Mouse (Mus musculus) left cerebral cortex, adult 18-20 months (tissue): Measurements from ENCODE around the gene Fbxo8. TPM values are rescaled to one million over a fixed set of nuclear protein-coding genes. Genes with fewer than 3 reads are reported as not detected.

Source experiments
- DNase-seq, 2 experiments: peaks; one replicate each; pipeline ENCODE4 v3.0.0; 2021 to 2022; ENCODE audit warnings: low spot score in 2 of 2, mixed read lengths in 1 of 2
- microRNA-seq, 2 experiments: library from miRNA; unstranded; fragments of <30 nt; microRNA quantifications; one replicate each; pipeline ENCODE4 v1.2.0; 2021
- total RNA-seq, 2 experiments: library from RNA; stranded (reverse); gene quantifications; 2 replicates each; pipeline ENCODE4 v1.2.3; 2021

Gene Fbxo8
- total RNA-seq, 2 experiments from 2014 or later: 27.6 to 29.4 TPM

DNA sequence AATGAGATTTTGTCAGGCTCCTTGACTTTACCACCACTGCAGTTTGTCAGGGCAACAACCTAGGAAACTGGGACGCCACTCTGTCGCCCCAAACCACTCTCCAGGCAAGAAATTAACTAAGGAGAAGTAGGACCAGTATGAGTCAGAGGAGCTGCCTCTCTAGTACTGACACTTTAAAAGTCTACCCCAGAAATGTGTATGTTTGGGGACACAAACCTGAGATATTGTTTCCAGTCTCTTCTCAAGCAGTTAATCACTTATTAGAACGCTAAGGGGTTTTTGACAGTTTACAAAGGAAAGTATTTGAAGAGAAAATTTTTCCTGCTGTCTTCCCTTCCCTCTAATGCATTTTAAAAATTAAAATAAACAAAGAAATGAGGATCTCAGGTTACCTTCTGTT, 55.6 kb downstream of the Fbxo8 start:
- DNase-seq: no peak

DNA sequence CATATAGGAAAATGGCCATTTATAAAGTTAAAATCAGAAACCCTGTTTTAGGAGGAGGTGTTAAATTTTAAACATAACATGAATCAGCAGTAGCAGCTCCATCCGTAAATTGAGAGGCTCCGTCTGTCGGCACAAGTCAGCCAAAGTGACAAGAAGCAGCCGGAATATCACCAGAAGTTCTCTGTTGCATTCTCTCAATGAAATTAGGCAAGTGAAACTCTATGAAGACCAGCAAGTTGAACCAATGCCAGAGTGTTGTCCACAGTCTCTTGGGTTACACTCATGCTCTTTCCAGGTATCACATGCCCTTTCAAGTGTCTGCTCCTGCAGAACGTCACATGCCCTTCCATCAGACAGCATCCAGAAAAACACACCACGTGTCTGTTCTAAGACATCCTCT, 60.8 kb downstream of the Fbxo8 start:
- DNase-seq: no peak

DNA sequence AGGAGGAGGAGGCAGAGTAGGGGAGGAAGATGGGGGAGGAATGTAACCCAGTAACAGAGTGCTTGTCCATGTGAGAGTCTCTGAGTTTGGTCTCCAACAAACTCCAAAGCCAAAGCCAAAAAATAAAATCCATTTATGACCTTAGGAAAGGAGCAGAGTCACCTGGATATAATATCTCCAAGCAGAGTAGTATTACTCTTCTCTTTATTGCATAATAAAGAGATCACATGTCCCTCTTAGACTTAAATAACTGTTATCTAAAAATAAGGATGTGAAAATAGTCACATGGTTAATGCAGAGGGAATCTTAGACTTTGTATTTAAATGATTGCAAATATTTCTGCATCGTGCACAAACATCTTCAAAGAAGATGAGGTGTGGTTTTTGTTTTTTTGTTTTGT, 63.3 kb downstream of the Fbxo8 start:
- no peak for DNase-seq

DNA sequence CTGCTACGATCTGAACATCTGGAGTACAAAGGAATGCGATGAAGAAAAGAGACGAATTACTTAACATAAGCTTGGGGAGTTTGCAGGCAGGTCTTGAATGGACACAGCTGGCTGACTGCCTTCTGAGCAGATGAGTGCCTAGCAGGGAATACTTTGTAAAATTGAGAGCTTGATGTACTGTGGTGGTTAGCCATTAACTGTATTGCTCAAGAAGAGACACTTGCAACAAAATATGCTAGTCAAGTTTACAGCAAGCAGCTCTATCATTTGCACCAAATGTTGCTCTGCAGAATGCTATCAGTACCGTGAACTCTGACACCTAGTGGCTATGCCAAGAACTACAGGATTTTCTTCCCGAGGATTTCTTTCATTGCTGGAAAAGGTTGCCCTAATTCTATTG, 64.1 kb downstream of the Fbxo8 start:
- DNase-seq: peak; percentile 47 to 73

DNA sequence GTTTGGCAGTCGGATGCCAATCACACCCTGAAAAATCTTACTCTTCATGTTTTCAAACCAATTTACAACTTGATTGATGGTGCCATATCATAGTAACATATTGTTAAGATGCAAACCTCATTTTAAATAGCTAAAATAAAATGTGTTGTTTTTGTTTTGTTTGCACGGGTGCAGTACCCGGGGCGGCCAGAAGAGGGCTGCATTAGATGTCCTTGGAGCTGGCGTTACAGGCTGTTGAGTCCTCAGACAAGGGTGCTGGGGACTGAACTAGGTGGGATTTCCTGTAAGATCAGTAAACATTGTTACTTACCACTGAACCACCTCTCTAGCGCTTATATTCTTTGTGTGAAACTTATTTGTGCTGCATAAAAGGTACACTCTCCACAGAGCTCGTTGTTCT, 65.4 kb downstream of the Fbxo8 start:
- no peak for DNase-seq

DNA sequence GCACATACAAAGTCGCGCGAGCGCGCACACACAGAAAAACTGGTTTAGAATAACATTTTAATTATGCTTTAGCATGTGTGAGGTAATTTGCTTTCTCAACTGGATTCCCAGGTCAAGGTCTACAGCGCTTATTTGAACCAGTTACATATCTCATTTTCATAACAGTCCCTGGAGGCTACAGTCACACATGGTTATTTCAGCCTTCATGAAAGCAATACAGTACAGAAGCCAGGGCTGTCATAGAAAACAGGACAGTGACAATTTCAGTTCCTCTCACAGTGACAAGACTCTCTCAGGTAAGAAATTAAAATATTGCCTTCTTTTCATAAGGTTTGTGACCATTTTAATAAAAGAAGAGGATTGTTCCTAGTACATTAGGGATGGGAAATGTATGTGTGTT, 66.4 kb downstream of the Fbxo8 start:
- no peak for DNase-seq

DNA sequence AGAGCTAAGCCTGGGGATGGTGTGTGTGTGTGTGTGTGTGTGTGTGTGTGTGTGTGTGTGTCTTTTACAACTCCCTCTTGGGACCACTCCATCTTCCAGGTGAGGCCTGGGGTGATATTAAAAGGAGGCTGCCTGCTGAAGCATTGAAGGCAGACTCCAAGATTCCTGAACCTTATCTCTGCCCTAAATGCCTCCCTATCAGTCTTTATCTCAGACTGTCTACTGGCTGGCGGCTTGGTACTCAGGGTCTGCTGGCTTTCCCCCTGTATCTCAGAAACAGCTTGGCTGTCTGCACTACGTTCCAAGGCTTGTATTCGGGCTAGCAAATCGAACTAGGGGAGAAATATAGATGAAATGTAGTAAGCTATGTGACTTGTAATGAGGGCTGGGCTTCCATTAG, 68.2 kb downstream of the Fbxo8 start:
- no peak for DNase-seq

DNA sequence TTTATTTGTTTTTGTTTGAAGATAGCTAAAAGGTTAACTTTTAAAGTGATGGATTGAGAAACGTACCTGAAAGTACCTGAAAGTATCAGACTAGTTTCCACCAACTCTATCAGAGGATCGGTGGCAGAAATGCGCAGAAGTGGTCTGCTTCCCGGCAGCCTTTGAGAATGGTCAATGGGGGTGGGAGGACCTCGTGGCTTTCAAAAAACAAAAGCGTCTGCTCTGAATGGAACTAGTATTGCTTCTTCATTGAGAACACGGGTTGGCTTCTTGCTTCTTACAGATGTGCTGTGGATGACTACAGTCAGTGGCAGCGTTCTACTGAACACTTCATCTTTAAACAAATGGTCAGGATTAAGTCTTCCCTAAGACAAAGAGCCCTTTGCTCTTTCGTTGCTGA, 68.7 kb downstream of the Fbxo8 start:
- no peak for DNase-seq

DNA sequence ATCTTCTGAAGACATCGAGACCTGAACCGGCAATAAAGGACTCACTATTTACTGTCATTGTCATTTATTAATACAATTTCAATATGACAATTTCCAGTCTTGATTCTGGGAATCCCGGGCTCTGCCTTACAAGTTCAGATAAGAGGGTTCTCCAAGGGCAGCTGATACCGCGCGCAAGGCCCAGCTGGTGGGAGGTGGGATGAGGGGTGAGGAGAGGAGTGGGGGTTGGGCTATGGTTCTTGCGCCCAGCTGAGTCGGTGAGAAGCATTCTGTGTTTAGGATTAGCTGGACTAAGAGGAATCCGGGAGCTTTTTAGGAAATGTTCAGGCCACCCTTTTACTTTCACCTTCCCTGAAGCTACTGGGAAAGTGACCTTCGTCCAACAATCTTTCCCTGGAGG, 69.8 kb downstream of the Fbxo8 start:
- no peak for DNase-seq

DNA sequence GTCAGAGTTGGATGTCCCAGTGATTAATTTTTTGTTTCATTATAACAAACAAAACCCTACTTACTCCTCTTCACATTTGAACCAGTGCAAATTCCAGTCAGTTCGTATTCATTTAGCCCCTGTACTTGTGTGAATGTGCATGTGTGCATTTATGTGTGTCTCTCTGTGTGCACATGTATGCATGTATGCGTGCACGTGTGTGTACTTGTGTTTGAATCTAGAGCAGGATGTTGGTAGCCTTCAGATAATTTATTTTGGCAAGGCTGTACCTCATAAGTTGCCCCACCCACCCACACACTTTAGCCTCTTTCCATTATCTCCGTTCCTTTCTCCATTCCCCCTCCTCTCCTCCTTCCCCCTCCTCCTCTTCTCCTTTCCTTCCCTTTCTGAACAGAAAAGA, 70.2 kb downstream of the Fbxo8 start:
- no peak for DNase-seq

DNA sequence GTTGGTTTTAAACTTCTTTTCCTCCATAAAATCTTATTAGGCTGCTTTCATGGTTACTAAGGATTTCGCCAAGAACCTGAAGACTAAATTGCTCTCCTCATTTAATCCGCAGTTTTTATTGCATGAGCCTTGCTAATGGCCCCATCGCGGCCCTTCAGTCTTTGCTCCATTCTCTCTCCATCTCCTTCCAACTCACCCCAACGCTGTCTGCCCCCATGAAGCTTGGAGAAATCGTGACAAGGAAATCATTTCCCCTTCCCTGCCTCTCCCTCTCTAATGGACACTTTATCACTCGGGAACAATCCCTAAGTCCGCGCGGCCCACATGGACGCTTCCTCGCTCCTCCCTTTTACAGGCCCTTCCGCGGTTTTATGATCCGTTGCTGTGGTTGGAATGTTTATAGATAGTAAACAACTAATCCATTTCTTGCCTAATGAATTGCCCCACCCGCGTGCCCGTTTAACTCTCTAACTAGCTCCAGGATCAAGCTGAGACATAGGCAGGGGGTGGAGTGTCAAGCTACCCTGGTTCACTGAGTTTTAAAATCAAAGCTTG, 71.7 kb downstream of the Fbxo8 start:
- no peak for DNase-seq

DNA sequence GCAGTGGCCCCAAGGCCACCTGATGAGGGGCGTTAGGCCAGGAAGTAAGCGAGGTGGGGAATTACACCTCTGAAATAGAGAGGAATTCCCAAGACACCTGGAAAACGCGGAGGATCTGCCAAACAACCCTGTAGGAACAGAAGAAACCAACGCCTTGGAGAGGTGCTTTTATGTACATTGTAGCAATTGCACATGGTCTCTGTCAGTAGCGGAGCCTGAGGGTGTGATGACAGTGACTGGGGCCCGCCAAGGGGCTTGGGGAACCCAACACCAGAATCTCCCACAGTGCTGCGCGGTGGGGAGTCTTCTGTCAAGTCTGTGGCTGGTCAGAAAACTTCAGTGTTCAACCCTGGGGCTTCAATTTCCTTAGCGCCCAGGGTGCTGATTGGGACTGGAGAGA, 72.5 kb downstream of the Fbxo8 start:
- no peak for DNase-seq

DNA sequence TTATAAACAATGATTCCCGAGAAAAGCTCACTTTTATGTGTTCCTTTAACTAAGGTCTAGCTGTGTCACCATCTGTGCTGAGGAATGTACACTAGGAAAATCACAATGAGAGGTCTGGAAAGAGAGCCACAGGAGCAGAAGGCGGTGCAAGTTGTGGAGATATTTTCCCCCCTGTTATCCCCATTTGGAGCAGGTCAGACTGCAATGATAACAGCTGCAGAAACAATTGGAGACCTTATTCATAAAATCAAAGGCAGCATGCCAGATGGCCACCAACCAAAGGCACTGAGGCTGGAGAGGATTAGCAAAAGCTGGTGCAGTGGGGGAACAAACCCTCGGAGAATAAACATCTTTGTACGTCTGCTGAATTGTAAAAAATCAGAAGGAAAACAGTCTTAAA, 78.3 kb downstream of the Fbxo8 start:
- DNase-seq: no peak

DNA sequence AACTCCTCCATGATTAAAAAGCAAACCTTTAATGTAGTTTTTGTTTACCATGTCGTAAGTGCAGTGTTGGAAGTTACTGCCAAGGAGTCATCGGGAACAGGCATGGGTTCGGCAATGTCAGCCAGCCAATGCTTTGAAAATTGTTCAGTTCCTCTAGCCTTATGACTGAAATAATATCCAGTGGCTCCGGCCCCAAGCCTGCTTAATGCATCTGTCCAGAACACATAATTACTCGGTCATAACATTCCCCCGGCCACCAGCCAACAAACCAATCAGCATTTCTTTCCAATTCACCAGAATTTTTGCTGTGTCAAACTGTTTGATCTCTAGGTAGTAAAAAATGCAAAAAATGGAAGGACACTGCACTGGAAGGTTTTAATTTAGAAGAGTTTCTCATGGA, 88.4 kb downstream of the Fbxo8 start:
- no peak for DNase-seq

Small RNA genes within 50 kb of the gene (microRNA-seq; reads per million reads assigned to microRNA genes)
- 0 reads per million in 2 experiments for gene Gm25992

Other genes starting within 250 kb of the Fbxo8 start
- 10 to 100 TPM; 20.1 to 20.8 TPM for gene Cep44, start within 50 bp of the Fbxo8 start, total RNA-seq